Mouse (Mus musculus) mouse embryonic stem cell (cell line): ENCODE results near the gene Gm20517.
"Not testable (repeated sequence)": the region's sequence is repeated elsewhere in the genome, so short reads cannot be mapped to it uniquely, and the experiment has no call there.

Experiments
- in situ Hi-C, 2 experiments: fragments of 300-500 bp; cut with MboI; formaldehyde crosslinking; loops; 1 replicate in 1 of 2; 3 replicates in 1 of 2; pipeline ENCODE4 v1.14.3; 2019 to 2020; ENCODE audit warnings: low sequenced_read_pairs in 2 of 2, low pct_unique_long_range_greater_than_20kb in 1 of 2, mixed read lengths in 1 of 2; ENCODE audit not compliant: unreplicated experiment in 1 of 2

Gm20517 gene

GRCm38 (mm10) chr17:47617605-47618307, 6.4 kb downstream of the Gm20517 start:
- in situ Hi-C loops: no loop called here

DNA sequence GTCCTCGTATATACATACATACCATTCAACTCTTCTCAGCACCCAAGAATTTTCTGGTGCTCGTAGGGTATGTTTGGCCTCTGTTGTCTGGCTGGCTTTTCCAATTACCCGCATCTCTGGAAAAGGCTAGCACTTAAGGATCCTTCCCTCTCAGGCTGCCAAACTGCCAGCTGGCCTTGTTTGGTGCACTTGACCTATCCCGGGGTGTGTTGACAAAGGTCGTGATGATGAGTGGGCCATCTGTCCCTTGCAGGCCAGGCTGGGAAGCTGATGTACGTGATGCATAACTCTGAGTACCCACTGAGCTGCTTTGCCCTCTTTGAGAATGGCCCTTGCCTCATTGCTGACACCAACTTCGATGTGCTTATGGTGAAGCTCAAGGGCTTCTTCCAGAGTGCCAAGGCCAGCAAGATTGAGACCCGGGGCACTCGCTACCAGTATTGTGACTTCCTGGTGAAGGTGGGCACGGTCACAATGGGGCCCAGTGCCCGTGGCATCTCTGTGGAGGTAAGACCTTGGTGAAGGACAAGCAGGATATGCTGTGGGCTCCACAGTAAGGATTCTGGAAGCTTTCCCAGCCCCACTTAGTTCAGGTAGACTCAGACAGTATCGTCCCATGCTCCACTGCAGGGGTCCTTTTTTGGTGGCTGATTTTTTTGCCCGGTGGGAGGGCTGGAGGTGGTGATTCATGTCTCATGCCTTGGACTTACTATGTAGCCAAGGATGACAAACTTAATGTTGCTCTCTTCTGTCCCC, 7.3 kb downstream of the Gm20517 start:
- in situ Hi-C loops: no loop called here

- in situ Hi-C loops: no loop called here
These were observed 11.6 kb downstream of the Gm20517 start for GRCm38 (mm10) chr17:47622912-47623554.

DNA sequence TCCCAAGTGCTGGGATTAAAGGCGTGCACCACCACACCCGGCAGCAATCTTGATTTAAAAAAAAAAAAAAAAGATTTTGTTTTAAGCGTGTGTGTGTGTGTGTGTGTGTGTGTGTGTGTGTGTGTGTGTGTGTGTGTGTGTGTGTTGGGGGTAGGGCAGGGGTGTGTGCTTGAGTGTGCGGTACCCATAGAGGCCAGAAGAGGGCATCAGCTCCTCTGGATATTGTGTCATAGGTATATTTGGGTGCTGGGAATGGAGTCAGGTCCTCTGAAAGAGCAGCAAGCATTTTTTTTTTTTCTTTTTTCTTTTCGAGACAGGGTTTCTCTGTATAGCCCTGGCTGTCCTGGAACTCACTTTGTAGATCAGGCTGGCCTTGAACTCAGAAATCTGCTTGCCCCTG, 13.2 kb downstream of the Gm20517 start:
- in situ Hi-C loops: not testable (repeated sequence)

DNA sequence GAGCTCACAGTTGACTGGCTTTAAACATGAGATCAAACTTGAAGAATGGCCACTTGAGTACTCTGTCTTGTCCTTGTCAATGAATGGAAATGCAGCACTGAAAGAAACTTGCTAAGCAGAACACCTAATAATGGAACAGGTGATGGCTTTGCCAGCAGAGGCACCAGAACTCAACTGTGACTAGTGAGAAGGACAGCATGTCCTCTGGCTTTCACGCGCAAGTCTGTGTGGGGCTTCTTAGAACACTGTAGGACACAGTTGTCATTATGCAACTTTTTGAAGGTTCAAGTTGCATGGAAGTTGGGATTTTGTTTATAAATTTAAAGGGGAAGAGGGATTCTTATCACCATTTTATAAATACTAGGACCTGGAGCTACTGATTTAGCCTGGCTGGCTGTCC, 13.7 kb downstream of the Gm20517 start:
- in situ Hi-C loops: no loop called here

GRCm38 (mm10) chr17:47626031-47626430, 14.6 kb downstream of the Gm20517 start:
- in situ Hi-C loops: no loop called here

DNA sequence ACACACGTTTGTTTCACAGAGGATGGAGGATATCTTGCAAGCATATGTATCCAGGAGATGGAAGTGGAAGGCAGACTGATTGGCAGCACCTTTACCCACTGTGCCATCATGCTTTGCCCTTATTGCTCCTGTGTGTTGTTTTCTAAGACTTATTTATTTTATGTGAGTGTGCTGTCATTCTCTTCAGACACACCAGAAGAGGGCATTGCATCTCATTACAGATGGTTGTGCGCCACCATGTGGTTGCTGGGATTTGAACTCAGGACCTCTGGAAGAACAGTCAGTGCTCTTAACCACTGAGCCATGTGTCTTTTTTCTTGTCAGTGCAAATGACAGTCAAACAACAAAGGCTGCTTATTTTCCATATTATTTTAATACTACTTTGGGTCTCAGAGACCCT, 16.4 kb downstream of the Gm20517 start:
- in situ Hi-C loops: no loop called here

DNA sequence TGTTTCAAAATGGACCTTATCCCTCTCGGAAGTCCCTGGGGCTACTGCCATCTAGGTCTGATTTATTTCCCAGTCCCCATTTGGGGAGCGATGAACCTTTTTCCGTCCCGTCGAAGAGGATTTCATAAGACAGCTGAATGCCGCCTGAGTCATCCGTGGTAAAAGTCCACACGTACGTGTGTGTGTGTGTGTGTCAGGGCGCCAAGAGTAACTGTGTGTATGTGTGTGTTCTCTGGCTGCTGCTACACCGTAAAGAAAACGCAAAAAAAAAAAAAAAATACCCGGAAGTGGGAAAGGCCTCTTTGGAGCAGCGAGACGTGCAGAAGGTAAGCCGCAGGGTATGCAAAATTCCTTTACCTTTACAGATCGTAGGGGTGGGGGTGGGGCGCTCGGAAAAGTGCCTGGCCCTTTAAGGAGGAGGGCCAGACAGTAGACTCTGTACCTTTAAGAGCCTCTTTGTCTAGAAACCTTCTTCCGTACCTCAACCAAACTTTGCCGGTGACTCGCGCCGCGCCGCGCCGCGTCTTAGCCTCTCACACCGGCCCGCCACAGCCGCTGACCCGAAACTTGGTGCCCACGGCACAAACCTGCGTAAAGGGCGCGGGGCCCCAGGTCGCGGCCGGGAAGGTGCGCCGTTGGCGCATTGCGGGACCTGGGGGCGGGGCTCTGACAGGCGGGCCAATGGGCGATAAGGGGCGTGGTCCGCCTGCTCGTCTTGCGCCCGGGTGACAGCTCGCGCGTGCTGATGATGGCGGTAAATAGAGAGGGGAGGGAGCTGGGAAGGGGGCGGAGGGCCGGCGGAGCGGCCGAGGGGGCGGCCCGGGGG, 17.7 kb downstream of the Gm20517 start:
- in situ Hi-C loops: no loop called here

DNA sequence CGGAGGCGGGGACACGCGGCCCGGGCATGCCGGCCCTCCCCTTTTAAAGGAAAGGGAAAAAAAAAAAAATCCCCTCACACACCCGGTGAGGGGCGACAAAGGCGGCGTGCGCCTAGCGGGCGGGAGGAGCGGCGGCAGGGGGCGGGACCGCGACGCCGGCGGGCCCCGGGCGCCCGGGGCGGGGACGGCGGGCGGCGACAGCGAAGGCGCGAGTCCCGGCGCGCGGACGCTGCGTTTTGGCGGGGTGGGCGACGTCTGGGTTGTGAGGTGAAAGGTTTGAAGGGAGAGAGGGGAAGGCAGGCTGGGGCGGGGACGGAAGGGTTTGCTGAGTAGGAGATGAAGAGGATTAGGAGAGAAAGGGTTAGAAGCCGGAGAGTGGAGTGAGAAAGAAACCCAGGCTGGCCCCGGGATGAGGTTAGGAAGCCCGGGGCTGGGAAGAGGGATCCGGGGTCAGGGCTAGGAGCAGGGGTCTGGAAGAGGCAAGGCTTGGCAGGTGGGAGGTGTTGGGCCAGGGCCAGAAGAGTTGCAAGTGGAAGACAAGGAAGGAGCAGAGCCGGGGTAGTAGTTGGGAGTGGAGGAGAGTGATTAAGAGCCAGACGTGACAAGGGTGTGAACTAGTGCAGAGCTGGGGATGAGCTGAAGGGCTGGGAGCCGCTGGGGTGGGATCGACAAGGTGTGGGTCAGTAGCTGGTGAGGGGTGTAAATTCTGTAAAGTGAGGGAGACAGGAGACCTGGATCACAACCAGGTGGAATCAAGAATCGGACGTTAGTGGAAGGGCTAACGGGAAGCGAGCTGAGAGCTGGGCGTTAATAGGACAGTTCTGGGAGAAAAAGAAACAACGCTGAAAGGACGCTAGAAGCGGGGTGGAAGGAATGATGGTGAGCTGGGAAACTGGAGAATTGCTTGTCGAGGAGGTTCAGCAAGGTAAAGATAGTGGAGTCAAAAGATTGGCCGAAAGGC, 18.6 kb downstream of the Gm20517 start:
- in situ Hi-C loops: no loop called here

DNA sequence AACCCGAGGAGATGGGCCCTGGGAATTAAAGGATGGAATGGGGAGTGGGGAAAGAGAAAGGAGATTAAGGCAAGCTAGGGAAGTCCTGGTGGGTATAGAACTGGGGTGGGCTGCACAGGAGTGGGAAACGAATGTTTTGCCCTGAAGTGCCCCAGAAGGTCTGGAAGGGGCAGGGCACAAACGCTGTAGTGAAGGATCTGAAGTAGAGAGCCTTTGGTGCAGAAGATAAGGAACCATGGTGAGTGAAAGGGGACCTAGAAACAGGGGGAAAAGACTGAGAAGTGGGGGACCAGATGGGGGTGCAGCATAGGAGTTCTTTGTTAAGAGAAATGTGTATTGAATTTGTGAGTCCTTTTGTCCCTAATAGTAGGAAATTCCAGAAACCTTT, 19.3 kb downstream of the Gm20517 start, which contains the start of gene Usp49:
Gene Usp49, plus strand, starts transcription at position 13 of the 388 bp plus-strand sequence.
- in situ Hi-C loops: no loop called here

DNA sequence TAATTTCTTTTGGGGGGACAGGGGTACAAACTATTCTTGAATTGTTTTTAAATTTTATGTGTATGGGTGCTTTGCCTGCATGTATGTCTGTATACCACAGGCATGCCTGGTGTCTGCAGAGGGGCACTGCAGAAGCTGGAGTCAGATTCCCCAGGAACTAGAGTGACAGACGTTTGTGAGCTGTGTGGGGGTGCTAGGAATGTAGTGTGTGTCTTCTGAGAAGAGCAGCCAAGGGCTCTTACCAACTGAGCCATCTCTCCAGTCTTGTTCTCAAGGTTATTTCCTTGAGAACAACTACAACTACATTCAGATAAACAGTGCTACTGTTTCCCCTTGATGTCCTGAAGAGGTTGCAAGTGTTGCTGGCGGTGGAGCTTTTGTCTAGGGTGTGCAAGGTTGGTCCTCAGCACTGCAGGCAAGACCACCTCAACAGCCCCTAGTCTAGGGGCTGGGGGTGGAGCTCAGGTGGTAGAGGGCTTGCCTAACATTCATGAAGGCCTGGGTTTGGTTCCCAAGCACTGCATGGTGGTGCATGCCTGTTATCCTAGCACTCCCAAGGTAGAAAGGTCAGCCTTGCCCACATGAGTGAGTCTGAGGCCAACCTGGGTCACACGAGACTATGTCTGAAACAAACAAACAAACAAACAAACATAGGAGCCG, 20.9 kb downstream of the Gm20517 start:
- in situ Hi-C loops: no loop called here

- in situ Hi-C loops: no loop called here
These were observed 22.8 kb downstream of the Gm20517 start for GRCm38 (mm10) chr17:47633999-47634770.

DNA sequence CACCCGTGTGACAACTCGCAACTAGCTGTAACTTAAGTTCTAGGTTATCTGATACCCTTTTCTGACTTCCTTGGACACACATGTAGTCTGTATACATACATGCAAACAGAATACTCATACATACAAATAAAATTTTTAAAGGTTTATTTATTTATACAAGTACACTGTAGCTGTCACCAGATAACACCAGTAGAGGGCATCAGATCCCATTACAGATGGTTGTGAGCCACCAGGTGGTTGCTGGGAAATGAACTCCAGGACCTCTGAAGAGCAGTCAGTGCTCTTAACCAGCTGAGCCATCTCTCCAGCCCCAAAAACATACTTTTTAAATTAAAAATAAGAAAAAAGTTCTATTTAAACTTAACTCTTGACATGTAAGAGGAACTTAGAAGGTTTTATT, 31.6 kb downstream of the Gm20517 start:
- in situ Hi-C loops: no loop called here

DNA sequence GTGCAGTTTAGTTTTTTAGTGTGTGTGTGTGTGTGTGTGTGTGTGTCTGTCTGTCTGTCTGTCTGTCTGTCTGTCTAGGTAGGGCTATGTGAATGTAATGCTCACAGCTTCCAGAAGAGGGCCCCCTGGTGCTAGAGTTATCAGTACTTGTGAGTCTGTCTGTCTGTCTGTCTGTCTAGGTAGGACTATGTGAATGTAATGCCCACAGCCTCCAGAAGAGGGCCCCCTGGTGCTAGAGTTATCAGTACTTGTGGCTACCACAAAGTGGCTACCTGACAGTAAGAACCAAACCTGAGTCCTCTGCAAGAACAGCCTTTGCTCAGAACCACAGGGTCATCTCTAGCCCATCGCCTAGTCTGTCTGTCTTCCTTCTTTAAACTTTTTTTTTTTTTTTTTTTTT, 35.3 kb downstream of the Gm20517 start:
- in situ Hi-C loops: no loop called here

DNA sequence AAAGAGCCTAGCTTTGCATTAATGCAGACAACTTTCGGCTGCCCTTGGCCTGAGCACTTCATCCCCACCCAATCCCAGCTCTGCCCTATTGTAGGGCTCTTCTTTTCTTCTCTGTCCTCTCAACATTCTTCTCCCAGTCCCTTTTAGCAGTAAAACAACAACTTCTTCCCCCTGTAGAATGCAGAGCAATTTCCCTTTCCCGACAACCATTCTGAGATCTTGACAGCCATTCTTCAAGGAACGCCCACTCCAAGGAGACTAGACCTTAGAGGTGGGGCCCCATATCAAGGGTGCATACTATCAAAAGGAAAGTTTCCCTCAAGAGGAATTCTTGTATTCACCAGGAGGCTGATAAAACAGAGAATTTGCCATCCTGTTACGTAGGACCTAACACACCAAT, 37.6 kb downstream of the Gm20517 start:
- in situ Hi-C loops: no loop called here

- in situ Hi-C loops: no loop called here
These were observed 40.6 kb downstream of the Gm20517 start for GRCm38 (mm10) chr17:47651953-47652352.

- in situ Hi-C loops: not testable (repeated sequence)
These were observed 43.0 kb downstream of the Gm20517 start for GRCm38 (mm10) chr17:47654346-47654745.
